Comparison of ENCODE assay signal across 11 mouse cellular contexts in the genomic region with DNA sequence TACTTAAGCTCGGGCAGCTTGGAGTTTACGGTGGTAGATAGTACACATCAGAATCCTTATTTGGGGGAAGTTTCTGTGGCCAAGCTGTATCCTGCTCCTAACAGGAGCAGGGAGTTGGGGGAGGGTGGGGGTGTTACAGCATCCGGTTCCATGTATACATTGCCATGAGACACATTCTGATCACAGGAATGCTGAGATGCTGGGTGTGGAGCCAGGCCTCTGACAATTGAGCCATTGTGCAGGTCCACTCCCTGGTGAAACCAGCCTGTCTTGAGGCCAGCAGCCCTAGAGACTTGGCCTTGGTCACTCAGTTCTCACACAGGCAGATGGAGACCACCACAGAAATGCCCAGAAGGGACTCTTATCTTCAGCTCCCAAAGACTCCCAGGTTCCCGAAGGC. TPM values are rescaled to one million over a fixed set of nuclear protein-coding genes. Genes with fewer than 3 reads are reported as not detected.
DNase-seq lines count a peak whose midpoint lies in the region; ATAC-seq and TF ChIP-seq lines count a peak whose summit lies in the region.
"Had no signal": no experiment of that assay in that cellular context is flagged by ENCODE, and none has a peak within 500 bp of the region (broad histone marks: within the 10 kb centered on the region; RNA-seq: fewer than 3 reads in every experiment).

No protein-coding gene starts in this region.

- H3ac ChIP-seq in myocyte (ENCODE audit: control insufficient read depth, insufficient read length) = no peak overlapping the region

- H3K9ac ChIP-seq in heart, embryonic 14.5 days (ENCODE audit: low read length) = peak overlapping the region; percentile 27; the same call in 1 of the 2 replicates
- peak overlapping the region; percentile 2; the same call in 1 of the 2 replicates for H3K9ac ChIP-seq in lung, embryonic 16.5 days (ENCODE audit: low read length)
- H3K9ac ChIP-seq in embryonic facial prominence, embryonic 15.5 days = no peak overlapping the region
- H3K9ac ChIP-seq: liver, embryonic 13.5 days had no signal

- H3K79me2 ChIP-seq in myocyte (ENCODE audit: control insufficient read depth, insufficient read depth) = peaks cover 72% of the 10 kb centered on the region

- H3K4me3 ChIP-seq in heart, embryonic 14.5 days (ENCODE audit: control insufficient read depth in 1 of 2, insufficient read depth in 1 of 2, low read depth in 1 of 2, low read length in 2 of 2) = no peak overlapping the region
- no peak overlapping the region for H3K4me3 ChIP-seq in lung, embryonic 16.5 days (ENCODE audit: low read length)
- no peak overlapping the region for H3K4me3 ChIP-seq in embryonic facial prominence, embryonic 15.5 days (replicated peaks)
- H3K4me3 ChIP-seq in myocyte = peak overlapping the region; percentile 89
- H3K4me3 ChIP-seq: liver, embryonic 13.5 days; megakaryocyte, embryonic 14.5 days had no signal

- no peaks in the 10 kb centered on the region for H3K27me3 ChIP-seq in heart, embryonic 14.5 days (ENCODE audit: control insufficient read depth, insufficient read depth, low read length)
- H3K27me3 ChIP-seq in lung, embryonic 16.5 days (ENCODE audit: control insufficient read depth, insufficient read depth, low read depth, low read length) = no peaks in the 10 kb centered on the region
- H3K27me3 ChIP-seq in embryonic facial prominence, embryonic 15.5 days = no peaks in the 10 kb centered on the region
- no peaks in the 10 kb centered on the region for H3K27me3 ChIP-seq in myocyte (ENCODE audit: control insufficient read depth, insufficient read depth, insufficient read length)
- H3K27me3 ChIP-seq: liver, embryonic 13.5 days had no signal

- H3K4me1 ChIP-seq in heart, embryonic 14.5 days (ENCODE audit: control insufficient read depth in 2 of 2, insufficient read depth in 2 of 2, low read length in 2 of 2) = peaks cover 31 to 54% of the 10 kb centered on the region in 2 experiments
- H3K4me1 ChIP-seq in lung, embryonic 16.5 days (replicated peaks; ENCODE audit: control insufficient read depth, insufficient read depth, low read length) = peaks cover 38% of the 10 kb centered on the region
- H3K4me1 ChIP-seq in embryonic facial prominence, embryonic 15.5 days = peaks cover 72% of the 10 kb centered on the region

- peak; percentile 10 for TF ChIP-seq POLR2A in myocyte (IDR thresholded peaks at IDR 0.05; ENCODE audit: insufficient read length, low read depth)

- H3K9me3 ChIP-seq in heart, embryonic 14.5 days (ENCODE audit: control insufficient read depth, low read length) = no peaks in the 10 kb centered on the region
- H3K9me3 ChIP-seq in lung, embryonic 16.5 days (ENCODE audit: control insufficient read depth, low read length) = no peaks in the 10 kb centered on the region
- H3K9me3 ChIP-seq in embryonic facial prominence, embryonic 15.5 days (replicated peaks) = no peaks in the 10 kb centered on the region
- H3K9me3 ChIP-seq: liver, embryonic 13.5 days; megakaryocyte, embryonic 14.5 days had no signal

- no peak for DNase-seq in heart, postnatal 25 days (ENCODE audit: low spot score)
- DNase-seq in lung, postnatal 25 days (ENCODE audit: low spot score) = no peak
- no peak for DNase-seq in frontal cortex, adult 2 months (ENCODE audit: extremely low spot score in 1 of 2, low spot score in 1 of 2)
- DNase-seq in ovary, postnatal 14 days (ENCODE audit: low spot score) = no peak
- DNase-seq: liver, embryonic 13.5 days had no signal

- 51% methylated on average over 4 of the region's 4 CpGs for WGBS in heart, embryonic 14.5 days
- 40% methylated on average over 4 of the region's 4 CpGs for WGBS in lung, embryonic 16.5 days
- 67% methylated on average over 4 of the region's 4 CpGs for WGBS in embryonic facial prominence, embryonic 15.5 days

- peaks cover 31% of the 10 kb centered on the region for H3K36me3 ChIP-seq in heart, embryonic 14.5 days (ENCODE audit: control insufficient read depth, insufficient read depth, low read length)
- no peaks in the 10 kb centered on the region for H3K36me3 ChIP-seq in lung, embryonic 16.5 days (ENCODE audit: control insufficient read depth, insufficient read depth, low read length)
- no peaks in the 10 kb centered on the region for H3K36me3 ChIP-seq in embryonic facial prominence, embryonic 15.5 days
- H3K36me3 ChIP-seq in myocyte (ENCODE audit: control insufficient read depth, insufficient read depth) = peaks cover 8% of the 10 kb centered on the region
- H3K36me3 ChIP-seq: liver, embryonic 13.5 days had no signal

- intact Hi-C loops in heart, postnatal 25 days (cut with DNase I) = loop anchor here (2.0 to 5.0 kb wide), 4 partner anchors 53 to 129 kb away; no protein-coding TSS in a partner anchor

- ATAC-seq in heart, embryonic 14.5 days (ENCODE audit: insufficient number of reproducible peaks, insufficient read depth, low FRiP score, low read depth) = no peak
- ATAC-seq in lung, embryonic 16.5 days (ENCODE audit: low read depth) = peak; percentile 6; the same call in 1 of the 2 replicates
- ATAC-seq in embryonic facial prominence, embryonic 15.5 days (ENCODE audit: insufficient number of reproducible peaks, low FRiP score, low TSS enrichment, low read depth) = no peak
- ATAC-seq: CD4-positive, CD25-positive, alpha-beta regulatory T cell, adult 4 months had no signal

- H3K27ac ChIP-seq in heart, embryonic 14.5 days (replicated peaks in 1 of 2; ENCODE audit: control insufficient read depth in 1 of 2, insufficient read depth in 1 of 2, low read depth in 2 of 2, low read length in 2 of 2) = 0 out of 4 replicates have a peak overlapping the region, but pooled peaks of 1 of the 2 experiments have one; percentile 10
- peak overlapping the region; percentile 40 for H3K27ac ChIP-seq in lung, embryonic 16.5 days (ENCODE audit: low read length)
- H3K27ac ChIP-seq in embryonic facial prominence, embryonic 15.5 days (replicated peaks) = peak overlapping the region; percentile 65; the same call in 1 of the 2 replicates
- H3K27ac ChIP-seq: liver, embryonic 13.5 days had no signal

- peak overlapping the region; percentile 21; the same call in 1 of the 2 replicates for H3K4me2 ChIP-seq in heart, embryonic 14.5 days (ENCODE audit: low read length)
- H3K4me2 ChIP-seq in lung, embryonic 16.5 days (ENCODE audit: low read depth, low read length) = no peak overlapping the region
- H3K4me2 ChIP-seq in embryonic facial prominence, embryonic 15.5 days (replicated peaks) = no peak overlapping the region
- peak overlapping the region; percentile 91 for H3K4me2 ChIP-seq in myocyte (ENCODE audit: low read depth)
- H3K4me2 ChIP-seq: liver, embryonic 13.5 days had no signal

TF ChIP-seq in myocyte, 11 proteins besides CTCF, POLR2A, EP300 and RAD21:
- TF ChIP-seq MYOD1 (IDR thresholded peaks at IDR 0.05; ENCODE audit: control insufficient read depth in 1 of 3, insufficient read length in 2 of 3, low read depth in 2 of 3) (no peak), MAX (IDR thresholded peaks at IDR 0.05; ENCODE audit: low read depth) (no peak), POLR2AphosphoS2 (IDR thresholded peaks at IDR 0.05; ENCODE audit: insufficient read length, low read depth) (no peak), TCF3 (IDR thresholded peaks at IDR 0.05; ENCODE audit: insufficient read length, low read depth) (no peak), TCF12 (IDR thresholded peaks at IDR 0.05; ENCODE audit: insufficient read depth, poor library complexity, severe bottlenecking) (no peak), MYOG (IDR thresholded peaks at IDR 0.05; ENCODE audit: control insufficient read depth in 1 of 3, insufficient read depth in 1 of 3, insufficient read length in 2 of 3, low read depth in 2 of 3) (no peak), CEBPB (IDR thresholded peaks at IDR 0.05; ENCODE audit: insufficient read depth, poor library complexity, severe bottlenecking) (no peak), USF1 (IDR thresholded peaks at IDR 0.05; ENCODE audit: low read depth) (no peak), SRF (IDR thresholded peaks at IDR 0.05; ENCODE audit: control insufficient read depth, insufficient read length, low read depth) (no peak), E2F4 (IDR thresholded peaks at IDR 0.05; ENCODE audit: insufficient read depth) (no peak), REST (IDR thresholded peaks at IDR 0.05; ENCODE audit: insufficient read depth, insufficient read length) (no peak)

RNA-seq across cellular contexts. Expression of a gene that starts 3.8 kb away (rescaled TPM):
- polyA plus RNA-seq in heart, embryonic 14.5 days (2014; fragmentation: Nextera tagmentation; extraction: Ambion mirVana) = 51.4 and 58.2 TPM in 2 replicates
- total RNA-seq in heart, postnatal 25 days (2021) = 10 to 100 TPM; 47.9 to 78.9 TPM
- polyA plus RNA-seq in lung, embryonic 16.5 days (2015; fragmentation: Nextera tagmentation; extraction: Ambion mirVana) = 35.8 TPM in 2 replicates
- 59.2 and 62.1 TPM in 2 replicates for polyA plus RNA-seq in embryonic facial prominence, embryonic 15.5 days (2015; fragmentation: Nextera tagmentation; extraction: Ambion mirVana)
- 130 TPM for polyA plus RNA-seq in myocyte (2012; fragmentation: generic; extraction: Trizol)
- polyA plus RNA-seq in frontal cortex, adult 2 months (2012; rRNA removed) = 4.6 and 7.2 TPM in 2 replicates

Comparison
In these comparisons a context has a peak if more than half of its experiments do, and no peak if none do; other contexts are left out.
1. H3K4me2 ChIP-seq: peak in heart, embryonic 14.5 days (single experiment) and myocyte (single experiment); none in lung, embryonic 16.5 days (single experiment) and embryonic facial prominence, embryonic 15.5 days (single experiment).